Mouse (Mus musculus) subcutaneous adipose tissue, adult 2 months (tissue): ENCODE data around the gene Pramel4. TPM values are rescaled to one million over a fixed set of nuclear protein-coding genes. Genes with fewer than 3 reads are reported as not detected.

Source experiments
- polyA plus RNA-seq: library from polyadenylated mRNA; depleted of rRNA; stranded (reverse); fragments of >200 nt; gene quantifications from 2 replicates; pipeline ENCODE4 v1.2.3, GENCODE M21; 2012; ENCODE audit warnings: low replicate concordance; rRNA removed

Gene Pramel4
- polyA plus RNA-seq, result not detected in 2 replicates

GRCm38 (mm10) chr4:144058826-144059225, at the start of gene Pramel4:
Pramel4 (plus strand) TSS chr4:144059126.

GRCm38 (mm10) chr4:144106174-144106573, 47.2 kb downstream of the Pramel4 start, which contains the start of gene Gm13102:
Gm13102 (plus strand) TSS chr4:144106474.

Other genes with a start within 250 kb of the Pramel4 start
- not detected in 2 replicates for gene Gm13084, start 243.0 kb upstream of the Pramel4 start, polyA plus RNA-seq
- gene Gm13103, start 212.6 kb upstream of the Pramel4 start, polyA plus RNA-seq, result not detected in 2 replicates
- not detected in 2 replicates for gene Pramef6, start 158.7 kb upstream of the Pramel4 start, polyA plus RNA-seq
- gene Pramef25, start 108.1 kb upstream of the Pramel4 start, polyA plus RNA-seq, result not detected in 2 replicates
- not detected in 2 replicates for gene Gm13101, start 92.2 kb upstream of the Pramel4 start, polyA plus RNA-seq
- not detected in 2 replicates for gene Pramef17, start 64.8 kb upstream of the Pramel4 start, polyA plus RNA-seq
- not detected in 2 replicates for gene Gm13102, start 47.3 kb downstream of the Pramel4 start, polyA plus RNA-seq
- not detected in 2 replicates for gene Oog3, start 103.5 kb downstream of the Pramel4 start, polyA plus RNA-seq
- not detected in 2 replicates for gene Oog2, start 131.6 kb downstream of the Pramel4 start, polyA plus RNA-seq
- gene C87977, start 154.2 kb downstream of the Pramel4 start, polyA plus RNA-seq, result not detected in 2 replicates
- not detected in 2 replicates for gene Pramel5, start 221.4 kb downstream of the Pramel4 start, polyA plus RNA-seq